Mouse (Mus musculus): Measurements from ENCODE around the gene Ssc4d.

DNA sequence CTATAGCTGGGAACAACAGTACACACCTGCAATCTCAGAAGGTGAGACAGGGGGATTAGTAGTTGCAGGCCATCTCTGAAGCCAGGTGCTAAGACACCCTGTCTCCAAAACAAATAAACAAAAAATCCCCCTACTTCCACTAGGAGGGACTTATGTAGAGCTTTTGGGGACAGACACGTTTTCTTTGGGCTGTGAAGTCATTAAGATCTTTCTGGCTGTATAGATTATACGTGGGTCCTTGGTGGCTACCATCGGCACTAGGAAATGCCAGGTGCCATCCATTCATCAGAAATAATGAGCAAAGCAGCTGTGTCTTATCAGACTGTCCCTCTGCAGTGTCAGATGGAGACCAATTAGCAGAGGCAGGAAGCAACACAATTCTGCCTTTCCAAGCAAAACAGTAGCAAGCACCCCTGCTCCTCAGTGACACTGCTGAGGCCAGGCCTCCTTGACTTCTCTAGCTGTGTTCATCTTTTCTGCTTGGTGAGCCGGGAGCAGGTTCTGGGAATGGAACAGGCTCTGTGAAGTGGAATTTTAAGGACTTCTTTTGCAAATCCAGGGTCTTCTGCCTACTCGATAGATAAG, 19.1 kb upstream of the Ssc4d start:
- no peak for TF ChIP-seq MAFK (IDR thresholded peaks at IDR 0.05; ENCODE audit: insufficient replicate concordance, low read length)
- no peak for TF ChIP-seq POLR2A (IDR thresholded peaks at IDR 0.05; ENCODE audit: low read depth, low read length)
- no peak for TF ChIP-seq CTCF (conservative IDR thresholded peaks at IDR 0.05 in 1 of 2, IDR thresholded peaks at IDR 0.05 in 1 of 2; ENCODE audit: low read depth in 2 of 2, low read length in 2 of 2)
- TF ChIP-seq PAX5 (IDR thresholded peaks at IDR 0.05; ENCODE audit: low read length) = no peak
- no peak for TF ChIP-seq ELF1 (IDR thresholded peaks at IDR 0.05; ENCODE audit: low read depth, low read length)
- no peak for TF ChIP-seq EP300 (IDR thresholded peaks at IDR 0.05; ENCODE audit: low read length)
- no peak for TF ChIP-seq NELFE (IDR thresholded peaks at IDR 0.05; ENCODE audit: low read depth, low read length)
- no peak for TF ChIP-seq MYC (IDR thresholded peaks at IDR 0.05; ENCODE audit: low read depth, low read length)
- no peak for TF ChIP-seq ETS1 (conservative IDR thresholded peaks at IDR 0.05; ENCODE audit: low read depth, low read length)
- no peak for TF ChIP-seq CHD1 (IDR thresholded peaks at IDR 0.05; ENCODE audit: low read depth, low read length)
- no peak for TF ChIP-seq HCFC1 (IDR thresholded peaks at IDR 0.05; ENCODE audit: low read depth, low read length)
- TF ChIP-seq BHLHE40 (IDR thresholded peaks at IDR 0.05; ENCODE audit: low read depth, low read length) = no peak
- no peak for TF ChIP-seq USF2 (conservative IDR thresholded peaks at IDR 0.05; ENCODE audit: low read depth, low read length)
